Mouse (Mus musculus): Measurements from ENCODE around the gene Ppp3cb.
A peak's percentile ranks its signal among the peaks of the same experiment; 100 is the strongest.
"Not testable (repeated sequence)": the region's sequence is repeated elsewhere in the genome, so short reads cannot be mapped to it uniquely, and the experiment has no call there.

The Ppp3cb gene

DNA sequence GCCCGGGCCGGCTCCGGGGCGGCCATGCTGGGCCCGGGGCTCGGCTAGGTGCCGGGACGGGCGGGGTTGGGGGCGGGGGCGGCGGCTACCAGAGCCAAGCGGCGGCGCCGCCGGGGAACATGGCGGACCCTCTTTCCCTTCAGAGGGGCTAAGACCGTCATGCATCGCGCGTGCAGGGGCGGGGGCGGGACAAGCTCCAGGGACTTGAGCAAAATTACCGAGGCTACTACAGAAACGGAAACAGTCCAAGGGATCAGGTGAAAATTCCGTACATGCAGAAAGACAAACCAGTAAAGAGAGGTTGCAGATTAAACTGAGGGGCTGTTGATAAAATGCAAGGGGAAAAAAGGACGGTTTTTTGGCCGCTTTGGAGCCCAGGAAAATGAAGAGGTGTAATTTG, at the start of gene Ppp3cb:
Gene Ppp3cb, minus strand, starts transcription at position 159 of the 400 bp plus-strand sequence.
- peak; percentile 89 for DNase-seq (ENCODE audit: low read depth, low spot score)

DNA sequence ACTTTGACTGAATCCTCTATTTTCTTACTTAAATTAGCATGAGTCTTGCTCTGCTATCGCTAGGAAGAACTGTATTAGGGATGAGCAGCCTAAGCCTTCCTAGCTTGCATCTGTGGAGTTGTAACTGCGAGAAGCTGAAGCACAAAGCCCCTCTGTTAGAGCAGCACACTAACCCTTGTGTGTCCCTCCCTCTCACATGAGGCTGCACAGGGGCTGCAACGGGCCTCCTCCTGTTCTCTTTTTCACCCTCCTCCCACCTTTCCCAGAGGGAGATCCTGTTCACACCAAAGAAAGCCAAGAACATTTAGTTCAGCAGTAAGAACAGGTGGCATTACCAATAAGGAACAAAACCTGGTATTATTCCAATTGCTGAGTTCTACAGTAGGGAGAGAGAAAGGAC, 49.4 kb upstream of the Ppp3cb start:
- no peak for DNase-seq (ENCODE audit: low read depth, low spot score)

DNA sequence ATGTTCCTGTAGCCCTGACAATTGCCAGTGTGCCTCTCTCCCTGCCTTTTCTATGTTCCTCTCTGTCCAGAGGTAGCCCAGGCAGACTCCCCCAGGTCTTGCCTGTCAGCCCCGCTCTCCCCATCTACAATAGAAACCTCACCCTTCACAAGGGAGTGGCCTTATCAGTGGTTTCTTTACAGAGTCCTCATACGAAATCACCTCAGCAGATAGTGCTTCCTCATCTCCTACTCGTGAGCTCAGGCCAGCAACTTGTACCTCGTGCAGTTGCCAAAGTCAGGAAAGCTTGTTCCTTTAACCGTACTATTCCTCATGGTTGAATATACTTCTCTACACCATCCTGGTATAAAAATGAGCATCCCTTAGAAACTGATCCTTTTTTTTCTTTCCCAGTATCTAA, 41.1 kb upstream of the Ppp3cb start:
- DNase-seq (ENCODE audit: low read depth, low spot score) = no peak

GRCm38 (mm10) chr14:20578822-20579407, 32.5 kb upstream of the Ppp3cb start:
- DNase-seq (ENCODE audit: low read depth, low spot score) = no peak

DNA sequence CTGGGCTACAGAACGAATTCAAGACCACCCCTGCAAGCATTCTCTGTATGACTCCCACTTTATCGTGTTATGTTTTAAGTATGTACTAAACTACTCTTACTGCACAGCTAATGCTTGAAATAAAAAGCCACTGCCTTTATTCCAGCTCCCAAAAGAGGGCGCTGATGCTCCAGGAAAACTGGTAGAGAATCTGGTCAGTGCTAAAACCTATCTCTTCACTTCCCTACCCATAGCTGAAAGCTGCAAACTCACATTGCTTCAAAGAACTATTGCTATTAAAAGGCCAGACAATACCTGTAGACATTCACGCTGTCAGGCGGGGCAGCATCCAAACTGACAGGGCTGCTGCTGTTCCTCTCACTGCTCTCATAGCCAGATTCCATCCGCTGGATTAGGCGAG, 29.8 kb upstream of the Ppp3cb start:
- DNase-seq (ENCODE audit: low read depth, low spot score) = peak; percentile 58

DNA sequence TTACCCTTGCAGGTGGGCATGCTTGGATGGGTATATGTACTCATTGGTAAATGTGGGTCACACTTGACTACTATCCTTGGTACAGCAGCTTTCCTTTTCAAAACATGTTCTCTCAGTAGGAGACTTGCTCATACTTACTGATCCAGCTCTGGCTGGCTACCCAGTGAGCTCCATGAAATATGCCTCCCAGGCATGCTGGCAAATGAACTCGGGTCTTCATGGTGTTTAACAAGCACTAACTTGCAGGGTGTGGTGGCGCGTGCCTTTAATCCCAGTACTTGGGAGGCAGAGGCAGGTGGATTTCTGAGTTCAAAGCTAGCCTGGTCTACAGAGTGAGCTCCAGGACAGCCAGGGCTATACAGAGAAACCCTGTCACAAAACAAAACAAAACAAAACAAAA, 26.8 kb upstream of the Ppp3cb start:
- DNase-seq (ENCODE audit: low read depth, low spot score) = not testable (repeated sequence)

DNA sequence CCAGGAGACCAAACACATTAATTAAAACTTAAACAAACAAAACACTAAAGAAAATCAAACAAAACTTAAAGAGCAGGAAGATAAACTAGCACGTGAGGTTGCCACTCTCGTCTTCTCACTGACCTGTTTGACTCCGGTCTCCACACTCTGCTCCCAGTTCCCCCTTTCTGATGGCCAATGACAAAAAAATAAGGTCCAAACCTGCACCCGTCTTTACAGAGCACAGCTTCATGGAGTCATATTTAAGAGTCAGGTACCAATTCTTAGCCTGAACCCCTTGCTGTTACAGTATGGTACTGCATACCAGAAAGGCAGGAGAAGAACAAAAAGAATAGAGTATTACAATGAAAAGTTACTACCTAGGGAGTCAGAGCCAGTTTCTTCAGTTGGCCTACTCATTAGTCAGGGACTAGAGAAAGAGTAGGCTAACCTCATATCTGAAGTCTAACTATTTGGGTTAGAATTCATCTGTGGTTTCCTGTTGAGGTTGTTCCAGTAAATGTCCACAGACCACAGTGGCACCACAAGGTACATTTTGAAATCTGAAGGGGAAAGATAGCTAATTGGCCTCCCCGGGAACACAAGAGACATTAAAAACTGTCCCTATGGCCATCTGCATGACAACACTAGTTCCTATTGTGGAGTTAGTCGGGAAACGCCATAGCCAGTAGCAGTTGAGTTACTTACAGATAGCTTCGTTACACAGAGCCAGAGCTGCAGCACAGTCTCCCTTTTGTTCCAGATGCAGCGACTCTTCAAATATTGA, 19.1 kb upstream of the Ppp3cb start:
- no peak for DNase-seq (ENCODE audit: low read depth, low spot score)

- no peak for DNase-seq (ENCODE audit: low read depth, low spot score)
Measured at GRCm38 (mm10) chr14:20564692-20565091, 18.3 kb upstream of the Ppp3cb start.

GRCm38 (mm10) chr14:20561897-20562296, 15.5 kb upstream of the Ppp3cb start:
- DNase-seq (ENCODE audit: low read depth, low spot score) = no peak

- no peak for DNase-seq (ENCODE audit: low read depth, low spot score)
Measured at GRCm38 (mm10) chr14:20550136-20550535, 3.8 kb upstream of the Ppp3cb start.

GRCm38 (mm10) chr14:20545529-20546331, 643 bp downstream of the Ppp3cb start:
- DNase-seq (ENCODE audit: low read depth, low spot score) = peak; percentile 54

DNA sequence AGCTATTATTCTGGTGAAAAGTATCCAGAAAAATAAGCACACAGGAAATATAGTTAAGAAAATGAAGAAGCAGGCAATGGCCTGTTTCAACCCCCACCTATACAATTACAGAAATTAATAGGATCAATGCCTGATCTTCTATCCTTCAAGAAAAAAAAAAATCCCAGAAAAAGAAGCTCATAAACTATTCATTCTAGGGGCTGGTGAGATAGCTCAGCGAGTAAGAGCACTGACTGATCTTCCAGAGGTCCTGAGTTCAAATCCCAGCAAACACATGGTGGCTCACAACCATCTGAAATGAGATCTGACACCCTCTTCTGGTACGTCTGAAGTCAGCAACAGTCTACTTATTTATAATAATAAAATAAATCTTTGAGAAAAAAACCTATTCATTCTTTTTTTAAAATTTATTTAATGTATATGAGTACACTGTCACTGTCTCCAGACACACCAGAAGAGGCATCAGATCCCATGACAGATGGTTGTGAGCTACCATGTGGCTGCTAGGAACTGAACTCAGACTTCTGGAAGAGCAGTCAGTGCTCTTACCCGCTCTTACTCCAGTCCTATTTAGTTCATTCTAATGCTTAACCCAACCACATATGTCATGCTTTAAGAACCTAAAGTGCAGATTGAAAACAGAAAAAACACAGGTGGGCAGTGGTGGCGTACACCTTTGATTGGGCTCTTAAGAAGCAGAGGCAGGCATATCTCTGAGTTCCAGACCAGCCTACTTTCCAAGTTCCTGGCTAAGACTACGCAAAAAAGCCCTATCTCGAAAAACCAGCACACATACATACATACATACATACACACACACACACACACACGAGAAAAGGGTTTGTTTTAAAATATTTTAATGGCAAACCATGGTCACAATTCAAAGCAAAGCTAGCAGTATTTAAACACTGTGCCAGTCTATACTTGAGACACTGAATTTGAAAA, 1.6 kb downstream of the Ppp3cb start:
- no peak for DNase-seq (ENCODE audit: low read depth, low spot score)

- no peak for DNase-seq (ENCODE audit: low read depth, low spot score)
Measured at GRCm38 (mm10) chr14:20529643-20530042, 16.7 kb downstream of the Ppp3cb start.

DNA sequence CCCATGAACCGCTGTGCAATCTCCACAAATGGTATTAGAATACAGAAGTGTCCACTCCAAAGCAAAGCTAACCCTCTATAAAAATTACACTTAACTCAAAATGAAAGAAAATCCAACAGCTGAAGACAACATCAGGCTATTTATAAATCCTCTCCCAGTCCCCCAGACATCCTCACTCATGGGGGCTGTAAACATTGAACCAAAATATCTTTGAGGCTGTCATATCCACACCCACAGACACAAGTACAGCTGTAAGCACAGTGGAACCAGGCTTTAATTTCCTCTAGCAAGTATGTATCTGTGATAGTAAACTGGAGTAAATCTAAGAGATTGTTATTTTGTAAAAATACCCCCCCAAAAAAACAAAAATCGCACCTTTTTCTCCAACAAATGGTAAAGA, 26.2 kb downstream of the Ppp3cb start:
- DNase-seq (ENCODE audit: low read depth, low spot score) = no peak

DNA sequence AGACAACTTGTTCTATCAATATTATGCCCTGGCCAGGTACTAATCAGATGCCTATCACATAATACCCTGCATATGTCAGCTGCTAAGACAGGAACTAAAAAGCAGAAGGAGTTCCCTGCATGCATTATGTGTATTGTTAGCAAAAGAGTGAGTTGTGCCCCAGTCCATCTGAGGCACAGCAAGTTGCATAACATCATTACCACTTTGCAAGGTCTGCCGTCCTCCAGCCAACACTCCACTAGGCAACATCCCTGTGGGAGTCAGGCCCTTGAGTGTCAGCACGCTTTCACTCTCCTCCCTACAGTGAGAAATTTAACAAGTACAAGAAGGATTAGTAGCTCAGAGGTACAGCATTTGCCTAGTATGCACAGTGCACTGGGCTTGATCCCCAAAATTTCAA, 37.9 kb downstream of the Ppp3cb start:
- DNase-seq (ENCODE audit: low read depth, low spot score) = no peak

- no peak for DNase-seq (ENCODE audit: low read depth, low spot score)
Measured at GRCm38 (mm10) chr14:20502966-20503365, 43.4 kb downstream of the Ppp3cb start.

- DNase-seq (ENCODE audit: low read depth, low spot score) = no peak
Measured at GRCm38 (mm10) chr14:20499982-20500381, 46.4 kb downstream of the Ppp3cb start.

GRCm38 (mm10) chr14:20496603-20497002, 49.8 kb downstream of the Ppp3cb start, which contains the start of gene Mss51:
Mss51 (minus strand) TSS chr14:20496901.
- DNase-seq (ENCODE audit: low read depth, low spot score) = no peak

GRCm38 (mm10) chr14:20486031-20486430, 60.3 kb downstream of the Ppp3cb start:
- DNase-seq (ENCODE audit: low read depth, low spot score) = no peak

DNA sequence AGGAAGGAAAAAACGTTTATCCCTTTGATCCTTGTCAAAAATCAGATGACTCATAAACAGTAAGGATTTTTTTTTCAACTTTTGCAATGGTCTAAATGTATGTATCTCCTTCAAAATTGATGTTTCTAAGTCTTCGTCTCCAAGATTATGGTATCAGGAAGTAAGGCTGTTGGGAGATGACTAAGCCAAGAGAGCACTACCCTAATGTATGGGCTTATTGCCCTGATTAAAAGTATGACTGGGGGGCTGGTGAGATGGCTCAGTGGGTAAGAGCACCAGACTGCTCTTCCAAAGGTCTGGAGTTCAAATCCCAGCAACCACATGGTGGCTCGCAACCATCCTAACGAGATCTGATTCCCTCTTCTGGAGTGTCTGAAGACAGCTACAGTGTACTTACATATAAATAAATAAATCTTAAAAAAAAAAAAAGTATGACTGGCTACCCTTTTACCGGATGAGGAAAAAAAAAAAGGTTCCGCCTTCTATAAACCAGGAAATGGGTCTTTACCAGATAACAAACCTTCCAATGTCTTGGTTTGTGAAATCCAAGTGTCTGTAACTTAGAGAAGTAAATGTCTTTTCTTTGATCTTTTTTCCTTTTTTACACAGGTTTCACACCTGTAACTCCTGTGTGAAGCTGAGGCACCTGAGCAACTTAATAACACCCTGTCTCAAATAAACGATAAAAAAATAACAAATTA, 64.2 kb downstream of the Ppp3cb start:
- no peak for DNase-seq (ENCODE audit: low read depth, low spot score)

GRCm38 (mm10) chr14:20481211-20481610, 65.2 kb downstream of the Ppp3cb start:
- no peak for DNase-seq (ENCODE audit: low read depth, low spot score)

Data from forelimb bud, embryonic 11.5 days (tissue).